Mouse (Mus musculus) hindbrain, embryonic 15.5 days (tissue): Measurements from ENCODE around the gene Gk5. TPM values are rescaled to one million over a fixed set of nuclear protein-coding genes. Genes with fewer than 3 reads are reported as not detected.

Source experiments
- polyA plus RNA-seq: library from polyadenylated mRNA; unstranded; fragments of >200 nt; fragmentation: Nextera tagmentation; extraction: Ambion mirVana; gene quantifications from 2 replicates; pipeline ENCODE4 v1.2.1, GENCODE M21; 2015

Gene Gk5
- polyA plus RNA-seq, 1 experiment from 2014 or later, result 3.2 TPM

Other genes with a start within 250 kb of the Gk5 start
- gene Xrn1, start 164.6 kb upstream of the Gk5 start, polyA plus RNA-seq, result 13.6 and 17.1 TPM in 2 replicates
- 20.4 and 24.1 TPM in 2 replicates for gene Tfdp2, start 76.9 kb downstream of the Gk5 start, polyA plus RNA-seq
- gene Atp1b3, start 245.1 kb downstream of the Gk5 start, polyA plus RNA-seq, result 176 and 189 TPM in 2 replicates